Mouse (Mus musculus) thymus, postnatal 36 days (tissue): ENCODE data around the gene Srebf2.
A peak's percentile ranks its signal among the peaks of the same experiment; 100 is the strongest.
"Not testable (repeated sequence)": the region's sequence is repeated elsewhere in the genome, so short reads cannot be mapped to it uniquely, and the experiment has no call there.

Experiments
- DNase-seq, 2 experiments: peaks; one replicate each; pipeline ENCODE4 v3.0.0; 2022; ENCODE audit warnings: mixed read lengths in 2 of 2

Srebf2 gene

GRCm38 (mm10) chr15:82230098-82230611 lies 83.2 kb downstream of the Srebf2 start:
- no peak for DNase-seq

- no peak for DNase-seq
These were observed 84.1 kb downstream of the Srebf2 start for GRCm38 (mm10) chr15:82231100-82231499.

- no peak for DNase-seq
These were observed 84.8 kb downstream of the Srebf2 start for GRCm38 (mm10) chr15:82231591-82232378.

GRCm38 (mm10) chr15:82232651-82233050 lies 85.7 kb downstream of the Srebf2 start:
- no peak for DNase-seq

- DNase-seq: no peak
These were observed 88.7 kb downstream of the Srebf2 start for GRCm38 (mm10) chr15:82235661-82236060.

- peak; percentile 79 to 86 for DNase-seq
These were observed 89.6 kb downstream of the Srebf2 start for GRCm38 (mm10) chr15:82236565-82236964.

GRCm38 (mm10) chr15:82243311-82243710 lies 96.3 kb downstream of the Srebf2 start:
- DNase-seq: no peak

- no peak for DNase-seq
These were observed 96.7 kb downstream of the Srebf2 start for GRCm38 (mm10) chr15:82243742-82244114.

GRCm38 (mm10) chr15:82244115-82244804 lies 97.3 kb downstream of the Srebf2 start, which contains the start of gene Cenpm:
Cenpm (minus strand) TSS chr15:82244748.
- DNase-seq: peak; percentile 92 to 93

GRCm38 (mm10) chr15:82244805-82245161 lies 97.8 kb downstream of the Srebf2 start:
- DNase-seq: not testable (repeated sequence)

GRCm38 (mm10) chr15:82247131-82247776 lies 100.3 kb downstream of the Srebf2 start:
- no peak for DNase-seq

GRCm38 (mm10) chr15:82251579-82251978 lies 104.6 kb downstream of the Srebf2 start:
- no peak for DNase-seq

GRCm38 (mm10) chr15:82252097-82252496 lies 105.1 kb downstream of the Srebf2 start, which contains the start of gene 1500009C09Rik:
1500009C09Rik (plus strand) TSS chr15:82252397.
- no peak for DNase-seq
